Comparison of ENCODE assay signal across 12 mouse cellular contexts in the genomic region with DNA sequence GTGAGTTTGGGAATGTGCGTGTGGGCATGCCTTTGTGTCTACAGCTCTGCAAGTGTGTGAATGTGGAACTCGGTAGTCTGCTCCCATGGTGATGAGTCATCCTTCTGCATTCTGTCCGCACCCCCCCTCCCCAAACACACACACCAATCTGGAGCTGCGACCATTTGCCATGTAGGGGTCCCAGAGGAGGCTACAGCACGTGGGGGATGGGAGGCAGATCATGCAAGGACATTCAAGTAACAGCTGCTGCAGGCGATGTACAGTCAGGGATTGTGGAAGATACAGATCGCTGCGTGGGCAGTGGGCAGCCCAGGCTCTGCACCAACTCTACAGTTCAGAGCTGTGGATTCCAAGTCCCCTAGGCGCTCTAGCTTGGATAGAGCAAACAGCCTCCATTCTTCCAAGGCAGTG. TPM values are rescaled to one million over a fixed set of nuclear protein-coding genes. Genes with fewer than 3 reads are reported as not detected.
A peak's percentile ranks its signal among the peaks of the same experiment; 100 is the strongest.
DNase-seq lines count a peak whose midpoint lies in the region; ATAC-seq and TF ChIP-seq lines count a peak whose summit lies in the region.
"Had no signal": no experiment of that assay in that cellular context is flagged by ENCODE, and none has a peak within 500 bp of the region (broad histone marks: within the 10 kb centered on the region; RNA-seq: fewer than 3 reads in every experiment).

No protein-coding gene starts in this region.

- H3K4me3 ChIP-seq in forebrain, postnatal 0 days (ENCODE audit: low read depth, low read length), result no peak overlapping the region
- no peak overlapping the region for H3K4me3 ChIP-seq in forebrain, embryonic 14.5 days (ENCODE audit: low read depth, low read length)
- no peak overlapping the region for H3K4me3 ChIP-seq in midbrain, embryonic 12.5 days
- no peak overlapping the region for H3K4me3 ChIP-seq in intestine, embryonic 16.5 days (ENCODE audit: low read length)
- H3K4me3 ChIP-seq: stomach, embryonic 15.5 days had no signal

- WGBS in forebrain, postnatal 0 days, result 48% methylated on average over 9 of the region's 9 CpGs
- WGBS in forebrain, embryonic 14.5 days, result 63% methylated on average over 9 of the region's 9 CpGs
- WGBS in midbrain, embryonic 12.5 days, result 63% methylated on average over 9 of the region's 9 CpGs
- 50% methylated on average over 9 of the region's 9 CpGs for WGBS in intestine, embryonic 16.5 days

- H3K4me1 ChIP-seq in forebrain, postnatal 0 days (ENCODE audit: insufficient read depth), result 0 out of 2 replicates have a peak, but pooled peaks cover 3% of the 10 kb centered on the region
- peaks cover 4% of the 10 kb centered on the region; the same call in 1 of the 2 replicates for H3K4me1 ChIP-seq in forebrain, embryonic 14.5 days (ENCODE audit: control insufficient read depth, insufficient read depth, low read length)
- peaks cover 24% of the 10 kb centered on the region for H3K4me1 ChIP-seq in midbrain, embryonic 12.5 days
- peaks cover 3% of the 10 kb centered on the region; the same call in 1 of the 2 replicates for H3K4me1 ChIP-seq in intestine, embryonic 16.5 days (ENCODE audit: control insufficient read depth, insufficient read depth, low read length)

- no peaks in the 10 kb centered on the region for H3K9me3 ChIP-seq in forebrain, postnatal 0 days (ENCODE audit: low read length)
- no peaks in the 10 kb centered on the region for H3K9me3 ChIP-seq in forebrain, embryonic 14.5 days (replicated peaks; ENCODE audit: control insufficient read depth, low read length)
- H3K9me3 ChIP-seq in midbrain, embryonic 12.5 days, result no peaks in the 10 kb centered on the region
- no peaks in the 10 kb centered on the region for H3K9me3 ChIP-seq in intestine, embryonic 16.5 days (ENCODE audit: control insufficient read depth, low read length)
- H3K9me3 ChIP-seq: stomach, embryonic 15.5 days had no signal

- H3K9ac ChIP-seq in forebrain, postnatal 0 days, result no peak overlapping the region
- H3K9ac ChIP-seq in forebrain, embryonic 14.5 days (ENCODE audit: low read length), result no peak overlapping the region
- H3K9ac ChIP-seq in midbrain, embryonic 12.5 days (replicated peaks), result no peak overlapping the region
- no peak overlapping the region for H3K9ac ChIP-seq in intestine, embryonic 16.5 days (ENCODE audit: low read depth, low read length)
- H3K9ac ChIP-seq: liver, embryonic 14.5 days; stomach, embryonic 15.5 days had no signal

- ATAC-seq in forebrain, postnatal 0 days, result peak; percentile 64
- no peak for ATAC-seq in forebrain, embryonic 14.5 days
- no peak for ATAC-seq in midbrain, embryonic 12.5 days (ENCODE audit: low FRiP score, low read depth)
- no peak for ATAC-seq in intestine, embryonic 16.5 days
- ATAC-seq: forebrain, embryonic 16.5 days had no signal

- peaks cover 19% of the 10 kb centered on the region for H3K27me3 ChIP-seq in forebrain, postnatal 0 days (ENCODE audit: insufficient read depth, low read length)
- H3K27me3 ChIP-seq in forebrain, embryonic 14.5 days (replicated peaks; ENCODE audit: control insufficient read depth, insufficient read depth, low read length), result peaks cover 29% of the 10 kb centered on the region
- H3K27me3 ChIP-seq in midbrain, embryonic 12.5 days, result peaks cover 68% of the 10 kb centered on the region
- H3K27me3 ChIP-seq in intestine, embryonic 16.5 days (replicated peaks; ENCODE audit: control insufficient read depth, insufficient read depth, low read length), result peaks cover 28% of the 10 kb centered on the region

- no peak overlapping the region for H3K27ac ChIP-seq in forebrain, postnatal 0 days (ENCODE audit: low read depth, low read length)
- H3K27ac ChIP-seq in forebrain, embryonic 14.5 days (ENCODE audit: low read depth, low read length), result no peak overlapping the region
- H3K27ac ChIP-seq in midbrain, embryonic 12.5 days (replicated peaks), result peak overlapping the region; percentile 54
- H3K27ac ChIP-seq in intestine, embryonic 16.5 days (ENCODE audit: low read length), result no peak overlapping the region
- H3K27ac ChIP-seq: liver, embryonic 14.5 days; stomach, embryonic 15.5 days had no signal

- no peaks in the 10 kb centered on the region for H3K36me3 ChIP-seq in forebrain, postnatal 0 days (ENCODE audit: insufficient read depth)
- no peaks in the 10 kb centered on the region for H3K36me3 ChIP-seq in forebrain, embryonic 14.5 days (ENCODE audit: control insufficient read depth, insufficient read depth, low read length)
- H3K36me3 ChIP-seq in midbrain, embryonic 12.5 days, result no peaks in the 10 kb centered on the region
- no peaks in the 10 kb centered on the region for H3K36me3 ChIP-seq in intestine, embryonic 16.5 days (ENCODE audit: control insufficient read depth, insufficient read depth, low read length)
- H3K36me3 ChIP-seq: stomach, embryonic 15.5 days had no signal

- DNase-seq in forebrain, postnatal 0 days, result peak; percentile 54
- no peak for DNase-seq in forebrain, embryonic 14.5 days (ENCODE audit: low spot score)
- DNase-seq in layer of hippocampus, adult 9-11 months, result peak; percentile 69
- peak; percentile 57 to 65 for DNase-seq in right cerebral cortex, postnatal 36 days (ENCODE audit: low spot score in 2 of 2)
- no peak for DNase-seq in thymus, postnatal 10 days (ENCODE audit: low spot score in 2 of 2)
- no peak for DNase-seq in spleen, postnatal 36 days (ENCODE audit: low spot score in 2 of 2)

- TF ChIP-seq CTCF in forebrain, postnatal 0 days (IDR thresholded peaks at IDR 0.05; ENCODE audit: low read depth), result no peak

- H3K4me2 ChIP-seq in forebrain, postnatal 0 days (ENCODE audit: low read depth), result no peak overlapping the region
- no peak overlapping the region for H3K4me2 ChIP-seq in forebrain, embryonic 14.5 days (ENCODE audit: low read length)
- H3K4me2 ChIP-seq in midbrain, embryonic 12.5 days (replicated peaks), result no peak overlapping the region
- no peak overlapping the region for H3K4me2 ChIP-seq in intestine, embryonic 16.5 days (ENCODE audit: low read depth, low read length)
- H3K4me2 ChIP-seq: stomach, embryonic 15.5 days had no signal

RNA-seq across cellular contexts. Expression of a gene that starts 1.8 kb away (rescaled TPM):
- 2.4 and 5.0 TPM in 2 replicates for total RNA-seq in forebrain, postnatal 0 days (2014; rRNA removed)
- 1.6 and 2.5 TPM in 2 replicates for polyA plus RNA-seq in forebrain, postnatal 0 days (2015; fragmentation: Nextera tagmentation; extraction: Ambion mirVana)
- 0.13 and 0.48 TPM in 2 replicates for polyA plus RNA-seq in forebrain, embryonic 14.5 days (2014; fragmentation: Nextera tagmentation; extraction: Ambion mirVana)
- polyA plus RNA-seq in midbrain, embryonic 12.5 days (2016; fragmentation: Nextera tagmentation; extraction: Ambion mirVana), result 0.47 and 0.48 TPM in 2 replicates
- 0.22 and 0.34 TPM in 2 replicates for polyA plus RNA-seq in intestine, embryonic 16.5 days (2015; fragmentation: Nextera tagmentation; extraction: Ambion mirVana)
- polyA plus RNA-seq: C2C12; liver, embryonic 14.5 days had no signal

RNA-seq across cellular contexts. Expression of a gene that starts 33.9 kb away (rescaled TPM):
- 3.5 and 6.7 TPM in 2 replicates for total RNA-seq in forebrain, postnatal 0 days (2014; rRNA removed)
- polyA plus RNA-seq in forebrain, postnatal 0 days (2015; fragmentation: Nextera tagmentation; extraction: Ambion mirVana), result 3.5 and 4.5 TPM in 2 replicates
- 2.7 and 4.0 TPM in 2 replicates for polyA plus RNA-seq in forebrain, embryonic 14.5 days (2014; fragmentation: Nextera tagmentation; extraction: Ambion mirVana)
- polyA plus RNA-seq in midbrain, embryonic 12.5 days (2016; fragmentation: Nextera tagmentation; extraction: Ambion mirVana), result 4.8 and 7.9 TPM in 2 replicates
- 78.3 and 80.3 TPM in 2 replicates for polyA plus RNA-seq in intestine, embryonic 16.5 days (2015; fragmentation: Nextera tagmentation; extraction: Ambion mirVana)

RNA-seq across cellular contexts. Expression of a gene that starts 38.6 kb away (rescaled TPM):
- 51.6 and 52.9 TPM in 2 replicates for total RNA-seq in forebrain, postnatal 0 days (2014; rRNA removed)
- polyA plus RNA-seq in forebrain, postnatal 0 days (2015; fragmentation: Nextera tagmentation; extraction: Ambion mirVana), result 58.5 and 60.7 TPM in 2 replicates
- 88.6 and 91.9 TPM in 2 replicates for polyA plus RNA-seq in forebrain, embryonic 14.5 days (2014; fragmentation: Nextera tagmentation; extraction: Ambion mirVana)
- 65.3 and 68.4 TPM in 2 replicates for polyA plus RNA-seq in midbrain, embryonic 12.5 days (2016; fragmentation: Nextera tagmentation; extraction: Ambion mirVana)
- 81.6 and 81.7 TPM in 2 replicates for polyA plus RNA-seq in intestine, embryonic 16.5 days (2015; fragmentation: Nextera tagmentation; extraction: Ambion mirVana)

Comparison
In these comparisons a context has a peak if more than half of its experiments do, and no peak if none do; other contexts are left out.
1. DNase-seq: peak in forebrain, postnatal 0 days (single experiment), layer of hippocampus, adult 9-11 months (single experiment) and right cerebral cortex, postnatal 36 days (2 of 2); none in forebrain, embryonic 14.5 days (single experiment), thymus, postnatal 10 days (0 of 2) and spleen, postnatal 36 days (0 of 2).